Mouse (Mus musculus): ENCODE results near the gene Rhbdd1.

DNA sequence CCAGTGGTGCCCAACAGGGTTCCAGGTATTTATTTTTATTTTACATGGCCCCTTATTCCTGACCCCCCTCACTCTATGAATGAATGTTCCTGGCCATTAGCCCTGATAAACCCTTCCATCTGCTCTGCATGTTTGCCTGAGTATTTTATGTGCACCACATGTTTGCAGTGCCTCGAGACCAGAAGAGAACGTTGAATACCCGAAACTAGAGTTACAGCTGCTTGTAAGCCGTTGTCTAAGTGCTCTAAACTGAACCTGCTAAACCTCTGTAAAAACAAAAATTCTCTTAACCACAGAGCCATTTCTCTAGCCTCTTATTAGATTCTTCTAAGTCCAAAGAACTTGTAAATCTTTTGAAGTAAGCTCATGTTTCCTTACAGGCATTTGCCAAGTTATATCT, 45.0 kb downstream of the Rhbdd1 start:
- TF ChIP-seq CTCF (IDR thresholded peaks at IDR 0.05; ENCODE audit: insufficient read depth, low read depth, low read length): no peak
- no peak for TF ChIP-seq POLR2A (IDR thresholded peaks at IDR 0.05; ENCODE audit: insufficient read depth, low read depth, low read length)
